Mouse (Mus musculus): Measurements from ENCODE around the gene Pacrg. TPM values are rescaled to one million over a fixed set of nuclear protein-coding genes. Genes with fewer than 3 reads are reported as not detected.

The Pacrg gene
- polyA plus RNA-seq, 1 experiment from 2014 or later: 1.2 TPM

- H3K4me1 ChIP-seq (replicated peaks): no peaks in the 10 kb centered on the region
- H3K27ac ChIP-seq: no peak overlapping the region
- H3K36me3 ChIP-seq: no peaks in the 10 kb centered on the region
- no peak overlapping the region for H3K4me2 ChIP-seq
- H3K9me3 ChIP-seq: no peaks in the 10 kb centered on the region
- H3K4me3 ChIP-seq (replicated peaks): no peak overlapping the region
- H3K9ac ChIP-seq (replicated peaks): no peak overlapping the region
- H3K27me3 ChIP-seq: no peaks in the 10 kb centered on the region
- no peak for ATAC-seq (ENCODE audit: insufficient number of reproducible peaks, insufficient read depth, low FRiP score, low TSS enrichment, low read depth)
Measured at GRCm38 (mm10) chr17:10737966-10738365, 102.1 kb downstream of the Pacrg start.

DNA sequence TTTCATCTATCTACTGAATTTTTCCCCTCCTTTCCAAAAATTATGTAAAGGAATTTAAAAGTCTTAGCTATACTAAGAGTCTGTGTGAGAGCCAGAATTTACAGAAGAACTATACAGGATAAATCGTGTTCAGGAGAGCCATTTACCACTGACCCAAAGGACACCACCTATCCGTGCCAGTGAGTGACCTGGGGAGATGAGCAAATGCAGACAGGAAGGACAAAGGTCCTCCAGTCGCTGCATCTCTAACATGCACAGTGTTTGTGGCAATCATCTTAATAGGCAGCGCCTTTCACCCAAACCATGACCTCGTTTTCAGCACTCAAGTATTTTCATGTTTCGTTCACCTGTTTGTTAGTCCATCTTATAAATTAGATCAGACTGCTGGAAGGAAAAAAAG lies 105.4 kb downstream of the Pacrg start:
- no peaks in the 10 kb centered on the region for H3K4me1 ChIP-seq (replicated peaks)
- H3K9ac ChIP-seq (replicated peaks): no peak overlapping the region
- no peak for ATAC-seq (ENCODE audit: insufficient number of reproducible peaks, insufficient read depth, low FRiP score, low TSS enrichment, low read depth)
- H3K9me3 ChIP-seq: no peaks in the 10 kb centered on the region
- H3K27ac ChIP-seq: no peak overlapping the region
- H3K36me3 ChIP-seq: no peaks in the 10 kb centered on the region
- H3K27me3 ChIP-seq: no peaks in the 10 kb centered on the region
- WGBS: 79% methylated on average over 6 of the region's 6 CpGs
- H3K4me2 ChIP-seq: no peak overlapping the region
- no peak overlapping the region for H3K4me3 ChIP-seq (replicated peaks)

DNA sequence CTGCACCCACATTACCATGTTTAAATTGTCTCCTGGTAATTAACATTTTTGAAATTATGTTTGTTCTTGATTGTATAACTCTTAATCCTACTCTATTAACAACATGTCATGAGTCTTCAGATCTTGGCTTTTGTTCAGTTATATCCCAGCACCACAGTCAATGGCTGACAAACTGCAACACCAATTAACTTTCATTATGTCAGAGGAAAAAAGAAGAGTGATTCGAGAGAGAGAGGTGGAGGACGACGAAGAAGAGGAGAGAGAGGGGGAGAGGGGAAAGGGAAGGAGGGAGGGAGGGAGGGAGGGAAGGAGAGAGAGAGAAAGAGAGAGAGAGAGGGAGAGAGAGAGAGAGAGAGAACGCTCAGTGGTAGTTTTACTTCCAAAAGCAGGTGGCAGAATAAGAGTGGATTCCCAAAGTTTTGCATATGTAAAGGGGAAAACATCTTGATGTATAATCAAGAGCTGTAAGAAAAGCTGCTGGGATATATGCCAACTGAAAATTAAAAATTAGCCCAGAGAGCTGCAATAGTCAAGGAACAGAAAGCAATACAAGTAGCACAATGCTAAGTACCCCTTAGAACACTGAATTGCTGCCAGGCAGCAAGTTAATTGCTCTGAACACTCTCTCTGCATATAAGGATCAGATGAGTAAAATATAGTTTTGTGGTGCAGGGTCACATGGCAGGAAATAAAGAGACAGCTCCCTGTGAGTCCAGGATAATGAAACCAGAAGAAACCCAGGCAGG lies 107.6 kb downstream of the Pacrg start:
- no peak for ATAC-seq (ENCODE audit: insufficient number of reproducible peaks, insufficient read depth, low FRiP score, low TSS enrichment, low read depth)
- H3K4me1 ChIP-seq (replicated peaks): no peaks in the 10 kb centered on the region
- 45% methylated on average over 4 of the region's 4 CpGs for WGBS

DNA sequence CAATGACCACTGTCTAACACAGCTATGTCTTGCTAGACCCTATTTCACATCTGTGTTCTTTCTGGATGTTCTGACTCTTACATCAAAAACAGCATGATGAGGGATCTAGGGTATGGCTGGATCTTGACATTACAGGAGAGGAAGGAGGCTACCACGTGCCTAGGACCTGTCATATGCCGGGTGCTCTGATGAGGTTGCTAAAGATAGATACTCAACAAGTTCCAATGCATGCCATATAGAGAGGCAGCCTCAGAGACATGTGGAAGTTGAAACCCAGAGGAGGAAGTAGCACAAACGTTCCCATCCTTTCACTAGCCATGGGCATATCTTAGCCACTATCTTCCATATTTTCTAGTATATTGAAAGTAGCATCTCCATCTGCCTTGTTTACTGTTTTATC lies 115.3 kb downstream of the Pacrg start:
- Histone ChIP-seq H3K4me2 (no peak overlapping the region), H3K27me3 (no peaks in the 10 kb centered on the region; the same call in 1 of the 2 replicates), H3K9ac (replicated peaks) (no peak overlapping the region), H3K27ac (no peak overlapping the region), H3K4me1 (replicated peaks) (peaks cover under 1% of the 10 kb centered on the region; the same call in 1 of the 2 replicates), H3K9me3 (no peaks in the 10 kb centered on the region), H3K4me3 (replicated peaks) (no peak overlapping the region), H3K36me3 (no peaks in the 10 kb centered on the region)
- WGBS: 87% methylated on average over 3 of the region's 3 CpGs
- ATAC-seq (ENCODE audit: insufficient number of reproducible peaks, insufficient read depth, low FRiP score, low TSS enrichment, low read depth): no peak

More for the DNA sequence above, 107.6 kb downstream of the Pacrg start:
- H3K27ac ChIP-seq: no peak overlapping the region
- no peak overlapping the region for H3K9ac ChIP-seq (replicated peaks)
- no peaks in the 10 kb centered on the region for H3K27me3 ChIP-seq
- no peaks in the 10 kb centered on the region for H3K36me3 ChIP-seq
- H3K9me3 ChIP-seq: no peaks in the 10 kb centered on the region
- no peak overlapping the region for H3K4me3 ChIP-seq (replicated peaks)
- H3K4me2 ChIP-seq: no peak overlapping the region

- Histone ChIP-seq H3K27me3 (peaks cover 5% of the 10 kb centered on the region), H3K4me3 (replicated peaks) (no peak overlapping the region), H3K9ac (replicated peaks) (no peak overlapping the region), H3K4me2 (no peak overlapping the region), H3K36me3 (no peaks in the 10 kb centered on the region), H3K4me1 (replicated peaks) (peaks cover 10% of the 10 kb centered on the region; the same call in 1 of the 2 replicates), H3K9me3 (no peaks in the 10 kb centered on the region), H3K27ac (no peak overlapping the region)
- WGBS: 43% methylated on average over 1 of the region's 1 CpGs
- ATAC-seq (ENCODE audit: insufficient number of reproducible peaks, insufficient read depth, low FRiP score, low TSS enrichment, low read depth): no peak
Measured at GRCm38 (mm10) chr17:10721562-10721961, 118.5 kb downstream of the Pacrg start.

- Histone ChIP-seq H3K4me3 (replicated peaks) (no peak overlapping the region), H3K4me1 (replicated peaks) (peaks cover 10% of the 10 kb centered on the region; the same call in 1 of the 2 replicates), H3K27ac (no peak overlapping the region), H3K9ac (replicated peaks) (no peak overlapping the region), H3K4me2 (no peak overlapping the region), H3K27me3 (peaks cover 5% of the 10 kb centered on the region; the same call in 1 of the 2 replicates), H3K9me3 (no peaks in the 10 kb centered on the region), H3K36me3 (no peaks in the 10 kb centered on the region)
- WGBS: 94% methylated on average over 1 of the region's 1 CpGs
- no peak for ATAC-seq (ENCODE audit: insufficient number of reproducible peaks, insufficient read depth, low FRiP score, low TSS enrichment, low read depth)
Measured at GRCm38 (mm10) chr17:10717148-10717547, 123.0 kb downstream of the Pacrg start.

DNA sequence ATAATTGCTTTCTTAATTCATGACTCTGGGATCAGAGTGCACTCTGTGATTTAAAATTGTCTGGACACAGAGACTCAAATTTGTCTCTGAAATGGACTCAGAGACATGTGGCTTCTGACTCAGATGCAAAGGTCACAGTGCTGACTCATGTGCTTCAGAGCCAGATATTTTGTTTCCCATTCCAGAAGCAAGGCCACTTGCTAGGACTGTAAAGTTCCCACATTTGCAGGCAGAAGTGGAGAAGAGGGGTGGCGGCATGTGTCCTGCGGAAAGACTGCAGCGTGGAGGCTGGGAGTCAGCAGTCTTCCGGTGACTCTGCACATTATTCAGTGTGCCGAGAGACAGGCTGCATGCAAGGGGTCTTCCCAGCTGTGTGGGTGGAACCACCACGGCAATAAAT lies 137.3 kb downstream of the Pacrg start:
- no peak for ATAC-seq (ENCODE audit: insufficient number of reproducible peaks, insufficient read depth, low FRiP score, low TSS enrichment, low read depth)
- Histone ChIP-seq H3K36me3 (no peaks in the 10 kb centered on the region), H3K27ac (no peak overlapping the region), H3K9me3 (no peaks in the 10 kb centered on the region), H3K4me3 (replicated peaks) (no peak overlapping the region), H3K4me2 (no peak overlapping the region), H3K9ac (replicated peaks) (no peak overlapping the region), H3K27me3 (no peaks in the 10 kb centered on the region), H3K4me1 (replicated peaks) (0 out of 2 replicates have a peak, but pooled peaks cover 3% of the 10 kb centered on the region)
- WGBS: 60% methylated on average over 6 of the region's 6 CpGs

GRCm38 (mm10) chr17:10698041-10698440 lies 142.1 kb downstream of the Pacrg start:
- Histone ChIP-seq H3K36me3 (no peaks in the 10 kb centered on the region), H3K4me2 (no peak overlapping the region)
- WGBS: 48% methylated on average over 8 of the region's 8 CpGs

GRCm38 (mm10) chr17:10695421-10695820 lies 144.7 kb downstream of the Pacrg start:
- no peaks in the 10 kb centered on the region for H3K27me3 ChIP-seq
- H3K36me3 ChIP-seq: no peaks in the 10 kb centered on the region
- H3K4me3 ChIP-seq (replicated peaks): no peak overlapping the region
- H3K4me1 ChIP-seq (replicated peaks): no peaks in the 10 kb centered on the region
- no peaks in the 10 kb centered on the region for H3K9me3 ChIP-seq
- no peak overlapping the region for H3K27ac ChIP-seq
- no peak overlapping the region for H3K9ac ChIP-seq (replicated peaks)
- ATAC-seq (ENCODE audit: insufficient number of reproducible peaks, insufficient read depth, low FRiP score, low TSS enrichment, low read depth): no peak
- H3K4me2 ChIP-seq: no peak overlapping the region

More at GRCm38 (mm10) chr17:10698041-10698440, 142.1 kb downstream of the Pacrg start:
- H3K9ac ChIP-seq (replicated peaks): no peak overlapping the region
- H3K4me1 ChIP-seq (replicated peaks): 0 out of 2 replicates have a peak, but pooled peaks cover 3% of the 10 kb centered on the region
- no peak for ATAC-seq (ENCODE audit: insufficient number of reproducible peaks, insufficient read depth, low FRiP score, low TSS enrichment, low read depth)
- H3K4me3 ChIP-seq (replicated peaks): no peak overlapping the region
- H3K9me3 ChIP-seq: no peaks in the 10 kb centered on the region
- H3K27ac ChIP-seq: no peak overlapping the region
- H3K27me3 ChIP-seq: no peaks in the 10 kb centered on the region

DNA sequence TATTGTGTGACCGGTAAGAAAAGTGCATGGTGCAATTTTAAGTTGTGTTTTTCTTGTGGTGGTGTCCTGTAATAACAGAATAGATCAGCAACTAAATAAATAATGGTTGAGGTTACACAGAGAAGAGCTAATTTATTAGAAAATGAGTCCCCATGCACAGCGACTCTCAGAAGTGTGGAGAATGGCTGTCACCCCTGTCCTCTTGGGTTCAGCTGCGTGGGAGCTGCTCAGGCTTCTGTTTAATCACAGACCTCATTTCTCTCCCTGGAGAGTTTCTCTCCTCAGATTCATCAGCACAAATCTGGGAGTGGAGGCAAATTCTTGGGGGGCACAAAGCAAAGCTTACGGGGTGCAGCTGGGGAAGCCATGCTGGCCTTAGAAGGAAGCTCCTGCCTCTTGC lies 163.0 kb downstream of the Pacrg start:
- H3K4me3 ChIP-seq (replicated peaks): no peak overlapping the region
- H3K36me3 ChIP-seq: no peaks in the 10 kb centered on the region
- 87% methylated on average over 4 of the region's 4 CpGs for WGBS
- H3K9ac ChIP-seq (replicated peaks): no peak overlapping the region
- H3K9me3 ChIP-seq: 0 out of 2 replicates have a peak, but pooled peaks cover 3% of the 10 kb centered on the region
- H3K4me1 ChIP-seq (replicated peaks): no peaks in the 10 kb centered on the region
- no peaks in the 10 kb centered on the region for H3K27me3 ChIP-seq
- no peak overlapping the region for H3K27ac ChIP-seq
- no peak for ATAC-seq (ENCODE audit: insufficient number of reproducible peaks, insufficient read depth, low FRiP score, low TSS enrichment, low read depth)
- H3K4me2 ChIP-seq: no peak overlapping the region

DNA sequence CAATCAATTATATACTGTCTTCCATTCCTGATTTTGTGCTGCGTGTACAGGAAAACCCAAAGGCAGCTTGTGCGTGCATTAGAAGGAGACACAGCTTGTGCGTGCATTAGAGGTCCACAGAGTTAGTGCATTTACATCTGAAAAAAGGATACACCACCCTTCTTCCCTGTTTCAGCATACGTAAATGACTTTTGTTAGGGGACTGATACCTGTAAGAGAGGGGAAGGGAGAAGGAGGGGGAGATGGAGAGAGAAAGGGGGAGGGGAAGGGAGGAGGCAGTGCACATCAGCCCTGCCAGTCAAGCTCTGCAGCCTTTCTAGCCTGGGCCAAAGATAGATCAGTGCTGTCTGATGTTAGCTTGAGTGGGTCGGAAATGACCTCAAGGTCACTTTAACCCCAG lies 164.6 kb downstream of the Pacrg start:
- no peaks in the 10 kb centered on the region for H3K4me1 ChIP-seq (replicated peaks)
- no peak overlapping the region for H3K9ac ChIP-seq (replicated peaks)
- no peak for ATAC-seq (ENCODE audit: insufficient number of reproducible peaks, insufficient read depth, low FRiP score, low TSS enrichment, low read depth)
- WGBS: 78% methylated on average over 5 of the region's 5 CpGs
- no peak overlapping the region for H3K27ac ChIP-seq
- 0 out of 2 replicates have a peak, but pooled peaks cover 3% of the 10 kb centered on the region for H3K9me3 ChIP-seq
- H3K27me3 ChIP-seq: no peaks in the 10 kb centered on the region
- no peak overlapping the region for H3K4me2 ChIP-seq
- no peak overlapping the region for H3K4me3 ChIP-seq (replicated peaks)
- no peaks in the 10 kb centered on the region for H3K36me3 ChIP-seq

GRCm38 (mm10) chr17:10675048-10675447 lies 165.1 kb downstream of the Pacrg start:
- H3K4me1 ChIP-seq (replicated peaks): no peaks in the 10 kb centered on the region
- no peak overlapping the region for H3K27ac ChIP-seq
- H3K4me2 ChIP-seq: no peak overlapping the region
- no peak for ATAC-seq (ENCODE audit: insufficient number of reproducible peaks, insufficient read depth, low FRiP score, low TSS enrichment, low read depth)
- no peaks in the 10 kb centered on the region for H3K36me3 ChIP-seq
- no peak overlapping the region for H3K9ac ChIP-seq (replicated peaks)
- H3K9me3 ChIP-seq: 0 out of 2 replicates have a peak, but pooled peaks cover 3% of the 10 kb centered on the region
- 67% methylated on average over 3 of the region's 3 CpGs for WGBS
- no peak overlapping the region for H3K4me3 ChIP-seq (replicated peaks)
- no peaks in the 10 kb centered on the region for H3K27me3 ChIP-seq
